Mouse (Mus musculus) adrenal gland, adult 2 months (tissue): ENCODE results near the gene Arhgap31. TPM values are rescaled to one million over a fixed set of nuclear protein-coding genes. Genes with fewer than 3 reads are reported as not detected.

ENCODE experiments used
- polyA plus RNA-seq: library from polyadenylated mRNA; depleted of rRNA; stranded (reverse); fragments of >200 nt; gene quantifications from 2 replicates; pipeline ENCODE4 v1.2.3, GENCODE M21; 2012; rRNA removed
- total RNA-seq, 2 experiments: library from RNA; stranded (reverse); gene quantifications; 2 replicates each; pipeline ENCODE4 v1.2.3; 2021

The Arhgap31 gene
- total and polyA plus RNA-seq, 3 experiments, result 7.4 to 23.8 (median 19.1) TPM

Other genes starting within 250 kb of the Arhgap31 start
- 10 to 100 TPM; 39.2 to 53.9 TPM for gene Timmdc1, start 190.6 kb downstream of the Arhgap31 start, total RNA-seq
- gene Timmdc1, start 190.6 kb downstream of the Arhgap31 start, polyA plus RNA-seq, result 95.2 and 97.4 TPM in 2 replicates
- gene Poglut1, start 163.0 kb downstream of the Arhgap31 start, total RNA-seq, result 10 to 100 TPM; 28.5 to 34.6 TPM
- gene Poglut1, start 163.0 kb downstream of the Arhgap31 start, polyA plus RNA-seq, result 11.8 and 13.8 TPM in 2 replicates
- gene Tmem39a, start 154.6 kb downstream of the Arhgap31 start, total RNA-seq, result 10 to 100 TPM; 60.4 to 72.1 TPM
- gene Tmem39a, start 154.6 kb downstream of the Arhgap31 start, polyA plus RNA-seq, result 50.7 and 64.9 TPM in 2 replicates
- 10 to 100 TPM in 1 of 2 experiments, 1 to 10 TPM in 1; 7.6 to 14.3 TPM for gene B4galt4, start 29.0 kb upstream of the Arhgap31 start, total RNA-seq
- 4.3 and 5.5 TPM in 2 replicates for gene B4galt4, start 29.0 kb upstream of the Arhgap31 start, polyA plus RNA-seq
- gene Upk1b, start 87.1 kb upstream of the Arhgap31 start, total RNA-seq, result 1 to 10 TPM; 1.8 to 3.6 TPM
- 0.84 and 1.3 TPM in 2 replicates for gene Upk1b, start 87.1 kb upstream of the Arhgap31 start, polyA plus RNA-seq
- not detected for gene 4930435E12Rik, start 115.5 kb upstream of the Arhgap31 start, total RNA-seq
- gene 4930435E12Rik, start 115.5 kb upstream of the Arhgap31 start, polyA plus RNA-seq, result not detected in 2 replicates
- 10 to 100 TPM in 1 of 2 experiments, 1 to 10 TPM in 1; 8.4 to 60.6 TPM for gene Igsf11, start 179.4 kb upstream of the Arhgap31 start, total RNA-seq
- 5.2 and 5.9 TPM in 2 replicates for gene Igsf11, start 179.4 kb upstream of the Arhgap31 start, polyA plus RNA-seq